Mouse (Mus musculus): ENCODE measurements at regions not wholly inside any gene's neighbourhood (a gene's known extent, or its start where the extent isn't known, plus 50 kb on each side); places are given as distances from the start of the nearest gene placed in this dataset.

DNA sequence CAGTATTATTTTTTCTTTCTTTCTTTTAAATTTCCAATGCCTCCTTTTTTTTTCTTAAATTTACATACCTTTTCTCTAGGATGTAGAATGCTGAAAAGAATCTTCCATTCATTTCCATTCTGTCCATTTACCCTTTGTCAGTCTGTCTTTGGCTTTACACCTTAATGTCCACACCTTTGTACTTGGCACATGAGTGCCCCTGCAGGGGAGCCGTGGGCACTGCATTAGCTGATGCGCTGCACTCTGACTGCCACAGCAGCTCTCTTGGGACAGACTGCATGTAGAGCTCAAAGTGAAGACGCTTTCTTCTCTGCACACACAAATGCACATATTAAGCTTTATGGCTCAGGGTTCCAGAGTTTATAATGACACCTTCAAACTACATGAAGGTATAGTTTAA lies 143.8 kb upstream of the Kcnq5 start:
- TF ChIP-seq CTCF (IDR thresholded peaks at IDR 0.05; ENCODE audit: low read depth, low read length) (peak; percentile 65), POLR2A (IDR thresholded peaks at IDR 0.05; ENCODE audit: extremely low read depth, insufficient read depth, low read length) (no peak)

Data from liver, adult 2 months (tissue).